Mouse (Mus musculus) hindbrain, embryonic 14.5 days (tissue): Measurements from ENCODE around the gene Aatf. TPM values are rescaled to one million over a fixed set of nuclear protein-coding genes. Genes with fewer than 3 reads are reported as not detected.
A peak's percentile ranks its signal among the peaks of the same experiment; 100 is the strongest.

Experiments
- ATAC-seq: fragments of 200-750 bp; cut with Nextera tagmentation; 2 replicates; pipeline ENCODE4 v1.8.0; 2017; ENCODE audit warnings: moderate number of reproducible peaks, mild to moderate bottlenecking, moderate TSS enrichment, moderate library complexity; ENCODE audit not compliant: low FRiP score
- DNase-seq: peaks from one replicate; pipeline ENCODE4 v3.0.0-alpha.2; 2015; ENCODE audit warnings: low spot score
- H3K27ac ChIP-seq: fragments of 300-500 bp; sonication (generic); 2 replicates; pipeline ENCODE4 v1.5.1; 2014; ENCODE audit warnings: mild to moderate bottlenecking, moderate library complexity
- H3K27me3 ChIP-seq: fragments of 300-500 bp; sonication (generic); 2 replicates; pipeline ENCODE4 v1.6.1; 2014; ENCODE audit warnings: mild to moderate bottlenecking, low read length, mixed read lengths; ENCODE audit not compliant: control insufficient read depth, insufficient read depth
- H3K36me3 ChIP-seq: fragments of 300-500 bp; sonication (generic); replicated peaks from 2 replicates; pipeline ENCODE4 v1.6.1; 2014; ENCODE audit not compliant: control insufficient read depth, insufficient read depth
- H3K4me1 ChIP-seq: fragments of 300-500 bp; sonication (generic); replicated peaks from 2 replicates; pipeline ENCODE4 v1.6.1; 2014; ENCODE audit warnings: antibody characterized with exemption, low read length, mixed read lengths; ENCODE audit not compliant: control insufficient read depth, insufficient read depth
- H3K4me2 ChIP-seq: fragments of 300-500 bp; sonication (generic); replicated peaks from 2 replicates; pipeline ENCODE4 v1.6.1; 2014; ENCODE audit warnings: mild to moderate bottlenecking, moderate library complexity
- H3K4me3 ChIP-seq: fragments of 300-500 bp; sonication (generic); replicated peaks from 2 replicates; pipeline ENCODE4 v1.5.1; 2014; ENCODE audit warnings: mild to moderate bottlenecking, low read length
- H3K9ac ChIP-seq: fragments of 300-500 bp; sonication (generic); 2 replicates; pipeline ENCODE4 v1.6.1; 2014
- H3K9me3 ChIP-seq: fragments of 300-500 bp; sonication (generic); 2 replicates; pipeline ENCODE4 v1.6.1; 2016; ENCODE audit warnings: low read length; ENCODE audit not compliant: control insufficient read depth
- WGBS: fragments of 180-500 bp; shearing (Covaris S2); extraction: QIAGEN DNeasy Blood & Tissue Kit; methylation state at CpG from one replicate; pipeline ENCODE4 v1.1.7; 2014; 5-methylcytosine and 5-hydroxymethylcytosine counted together
- polyA plus RNA-seq: library from polyadenylated mRNA; unstranded; fragments of >200 nt; fragmentation: Nextera tagmentation; extraction: Ambion mirVana; gene quantifications from 2 replicates; pipeline ENCODE4 v1.2.1, GENCODE M21; 2014

Aatf gene
- polyA plus RNA-seq, 1 experiment from 2014 or later, result 45.3 TPM

DNA sequence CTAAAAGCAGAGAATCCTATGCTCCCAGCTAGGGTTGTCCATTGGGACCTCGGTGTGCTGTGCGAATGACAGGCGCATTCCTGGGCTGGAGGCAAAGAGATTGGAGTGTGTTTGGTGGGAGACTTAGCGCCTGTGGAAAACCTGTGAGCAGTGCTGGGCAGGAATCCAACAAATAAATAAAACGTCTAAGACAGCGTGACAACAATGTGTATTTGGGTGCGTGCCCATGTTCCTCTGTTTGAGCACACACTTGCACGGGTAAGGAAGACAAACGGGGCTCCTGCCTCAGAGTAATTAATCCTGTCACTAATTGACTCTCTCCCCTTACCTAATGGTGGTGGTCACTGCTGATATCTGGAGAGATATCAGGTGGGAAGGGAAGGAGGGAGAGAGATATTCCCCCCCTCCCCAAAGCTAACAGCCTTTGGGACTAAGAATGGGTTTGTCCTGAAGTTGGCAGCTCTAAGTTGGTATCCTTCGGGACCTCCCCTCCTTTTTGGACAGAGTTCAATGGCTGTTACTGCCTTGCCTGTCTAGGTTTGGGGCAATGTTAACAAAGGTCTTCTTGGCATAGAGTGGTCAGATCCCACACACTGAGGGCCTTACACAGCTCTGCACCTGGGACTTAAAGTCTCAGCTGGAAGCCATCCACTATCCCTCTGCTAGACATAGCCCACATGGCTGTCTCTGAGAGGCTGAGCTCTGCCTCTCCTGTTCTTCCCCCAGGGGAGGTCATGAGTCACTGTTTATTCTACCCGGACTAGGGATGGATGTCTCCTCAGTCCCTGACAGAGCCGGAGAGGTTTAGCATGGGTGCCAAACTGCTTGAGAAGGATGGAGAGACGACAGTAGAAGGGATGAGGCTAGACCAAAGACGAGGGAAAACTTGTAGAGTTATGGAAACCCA, 16.7 kb upstream of the Aatf start:
- peak overlapping the region; percentile 90 for H3K9ac ChIP-seq
- peak overlapping the region; percentile 61 for H3K4me3 ChIP-seq
- H3K27me3 ChIP-seq, result peaks cover 56% of the 10 kb centered on the region
- H3K4me2 ChIP-seq, result peak overlapping the region; percentile 61
- H3K36me3 ChIP-seq, result peaks cover 6% of the 10 kb centered on the region; the same call in 1 of the 2 replicates
- DNase-seq (peak; percentile 50), ATAC-seq (0 out of 2 replicates have a peak, but pooled peaks have one; percentile 21)
- H3K9me3 ChIP-seq, result no peaks in the 10 kb centered on the region
- H3K4me1 ChIP-seq, result peaks cover 22% of the 10 kb centered on the region
- peak overlapping the region; percentile 87 for H3K27ac ChIP-seq
- WGBS, result 9% methylated on average over 14 of the region's 14 CpGs

DNA sequence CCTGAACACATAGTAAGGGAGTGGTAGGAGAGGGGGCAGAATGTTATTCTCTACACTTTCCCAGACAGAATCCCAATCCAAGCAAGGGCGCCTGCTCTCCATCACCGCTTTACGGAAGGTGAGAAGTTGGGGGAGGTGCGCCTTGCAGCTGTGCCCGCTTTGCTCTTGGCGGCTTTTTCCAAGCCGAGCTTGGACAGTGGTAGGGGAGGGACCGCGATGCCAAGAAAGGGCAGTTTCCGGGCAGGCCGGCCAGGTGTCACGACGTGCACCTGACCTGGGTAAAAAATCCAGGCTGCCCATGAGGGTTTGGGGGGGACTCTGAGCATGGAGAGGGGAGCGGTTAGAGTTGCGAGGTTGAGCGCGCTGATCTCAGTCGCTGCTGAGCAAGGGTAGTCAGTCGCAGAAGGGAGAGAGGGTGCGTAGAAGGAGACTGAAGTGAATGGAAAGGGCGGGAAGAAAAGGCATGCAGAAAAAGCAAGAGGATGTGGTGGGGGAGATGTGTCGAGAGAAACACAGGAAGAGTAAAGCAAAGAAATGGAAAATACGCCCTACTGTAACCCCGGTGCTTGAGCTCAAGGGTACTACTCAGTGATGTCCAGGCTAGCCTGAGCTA, 15.9 kb upstream of the Aatf start:
- ATAC-seq (no peak), DNase-seq (no peak)
- no peaks in the 10 kb centered on the region for H3K9me3 ChIP-seq
- no peaks in the 10 kb centered on the region for H3K36me3 ChIP-seq
- peak overlapping the region; percentile 87 for H3K27ac ChIP-seq
- peak overlapping the region; percentile 90 for H3K9ac ChIP-seq
- H3K4me2 ChIP-seq, result peak overlapping the region; percentile 61
- H3K4me1 ChIP-seq, result peaks cover 26% of the 10 kb centered on the region
- WGBS, result 1% methylated on average over 24 of the region's 24 CpGs
- H3K27me3 ChIP-seq, result peaks cover 56% of the 10 kb centered on the region
- H3K4me3 ChIP-seq, result peak overlapping the region; percentile 61

GRCm38 (mm10) chr11:84526976-84527860, 13.9 kb upstream of the Aatf start:
- Histone ChIP-seq H3K36me3 (no peaks in the 10 kb centered on the region), H3K9ac (peak overlapping the region; percentile 90), H3K9me3 (no peaks in the 10 kb centered on the region), H3K4me3 (peak overlapping the region; percentile 61), H3K27me3 (peaks cover 49% of the 10 kb centered on the region), H3K4me2 (peak overlapping the region; percentile 61), H3K4me1 (peaks cover 10% of the 10 kb centered on the region; the same call in 1 of the 2 replicates), H3K27ac (peak overlapping the region; percentile 87)
- DNase-seq, result peak; percentile 27
- WGBS, result 1% methylated on average over 29 of the region's 29 CpGs
- ATAC-seq, result no peak

- WGBS, result under 1% methylated on average over 10 of the region's 10 CpGs
- Histone ChIP-seq H3K27ac (peak overlapping the region; percentile 87), H3K27me3 (peaks cover 49% of the 10 kb centered on the region), H3K4me1 (peaks cover 10% of the 10 kb centered on the region; the same call in 1 of the 2 replicates), H3K4me3 (peak overlapping the region; percentile 61), H3K36me3 (peaks cover 4% of the 10 kb centered on the region), H3K9me3 (no peaks in the 10 kb centered on the region), H3K4me2 (peak overlapping the region; percentile 61), H3K9ac (peak overlapping the region; percentile 90)
- DNase-seq (peak; percentile 28), ATAC-seq (no peak)
These were observed 13.1 kb upstream of the Aatf start for GRCm38 (mm10) chr11:84526451-84526850.

DNA sequence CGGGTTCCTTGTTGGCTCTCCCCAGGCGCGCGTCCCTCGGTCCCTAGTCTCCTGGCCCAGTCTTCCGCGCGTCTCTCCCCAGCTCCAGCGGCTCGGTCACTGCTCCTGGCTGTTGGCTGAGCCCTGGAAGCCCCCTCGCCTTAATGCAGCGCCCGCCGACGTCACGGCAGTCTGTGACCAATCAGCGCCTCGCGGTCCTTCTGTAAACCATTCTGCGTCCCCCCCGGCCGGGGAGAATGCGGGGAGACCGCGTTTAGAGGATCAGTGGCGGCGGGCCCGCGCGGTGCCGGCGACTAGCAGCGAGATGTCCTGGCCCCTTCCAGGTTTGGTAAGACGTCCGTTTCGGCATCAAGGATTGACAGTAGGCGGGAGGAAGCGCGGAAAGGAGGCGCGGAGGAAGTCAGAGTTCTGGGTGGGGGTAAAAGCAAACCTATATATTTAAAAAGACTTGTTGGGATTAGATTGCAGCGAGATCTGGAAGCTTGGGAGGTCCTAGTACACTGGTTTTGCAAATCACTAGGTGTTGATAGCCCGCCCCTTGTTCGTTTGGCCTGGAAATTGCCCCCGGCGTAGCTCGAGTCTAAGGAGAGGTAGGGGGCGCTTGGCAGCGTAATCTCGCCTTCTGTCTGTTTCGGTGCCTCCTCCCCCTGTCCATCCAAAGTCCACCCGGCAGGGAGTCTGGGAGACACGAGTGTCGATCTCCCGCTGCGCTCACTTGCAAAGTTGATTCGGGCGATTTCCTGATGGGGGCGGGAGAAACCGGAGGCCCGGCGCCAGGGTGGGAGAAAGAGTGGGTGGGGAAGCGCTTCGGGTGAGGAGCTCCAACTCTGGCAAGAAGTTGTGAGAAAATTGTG, 12.3 kb upstream of the Aatf start, which contains the start of gene Lhx1:
Gene Lhx1, minus strand, starts transcription at position 115 of the 854 bp plus-strand sequence.
- under 1% methylated on average over 64 of the region's 64 CpGs for WGBS
- peak within 1 kb of the TSS; percentile 87 for H3K27ac ChIP-seq
- peak within 1 kb of the TSS; percentile 61 for H3K4me3 ChIP-seq
- DNase-seq, result peak; percentile 82
- peaks cover 50% of the 10 kb centered on the region for H3K27me3 ChIP-seq
- ATAC-seq, result peak; percentile 89
- peak within 1 kb of the TSS; percentile 61 for H3K4me2 ChIP-seq
- H3K4me1 ChIP-seq, result peaks cover 9% of the 10 kb centered on the region; the same call in 1 of the 2 replicates
- peaks cover 11% of the 10 kb centered on the region for H3K36me3 ChIP-seq
- peak within 1 kb of the TSS; percentile 90 for H3K9ac ChIP-seq
- no peaks in the 10 kb centered on the region for H3K9me3 ChIP-seq

GRCm38 (mm10) chr11:84524511-84525270, 11.4 kb upstream of the Aatf start:
- H3K27ac ChIP-seq, result peak overlapping the region; percentile 87
- H3K9me3 ChIP-seq, result no peaks in the 10 kb centered on the region
- peak overlapping the region; percentile 90 for H3K9ac ChIP-seq
- peak overlapping the region; percentile 61 for H3K4me2 ChIP-seq
- under 1% methylated on average over 41 of the region's 48 CpGs for WGBS
- peaks cover 4% of the 10 kb centered on the region; the same call in 1 of the 2 replicates for H3K4me1 ChIP-seq
- no peak for ATAC-seq
- H3K27me3 ChIP-seq, result peaks cover 51% of the 10 kb centered on the region
- peaks cover 17% of the 10 kb centered on the region for H3K36me3 ChIP-seq
- DNase-seq, result peak; percentile 54
- H3K4me3 ChIP-seq, result peak overlapping the region; percentile 61

- ATAC-seq (no peak), DNase-seq (peak; percentile 32)
- H3K4me2 ChIP-seq, result peak overlapping the region; percentile 61
- peaks cover 4% of the 10 kb centered on the region; the same call in 1 of the 2 replicates for H3K4me1 ChIP-seq
- H3K9me3 ChIP-seq, result no peaks in the 10 kb centered on the region
- peaks cover 17% of the 10 kb centered on the region for H3K36me3 ChIP-seq
- peaks cover 49% of the 10 kb centered on the region for H3K27me3 ChIP-seq
- H3K27ac ChIP-seq, result peak overlapping the region; percentile 87
- WGBS, result under 1% methylated on average over 35 of the region's 35 CpGs
- H3K9ac ChIP-seq, result peak overlapping the region; percentile 90
- peak overlapping the region; percentile 61 for H3K4me3 ChIP-seq
These were observed 10.7 kb upstream of the Aatf start for GRCm38 (mm10) chr11:84523841-84524510.
